Mouse (Mus musculus): ENCODE data around the gene Pros1. TPM values are rescaled to one million over a fixed set of nuclear protein-coding genes. Genes with fewer than 3 reads are reported as not detected.

The Pros1 gene
- polyA plus RNA-seq (2012; ENCODE audit: low replicate concordance), result 0.35 and 1.2 TPM in 2 replicates

DNA sequence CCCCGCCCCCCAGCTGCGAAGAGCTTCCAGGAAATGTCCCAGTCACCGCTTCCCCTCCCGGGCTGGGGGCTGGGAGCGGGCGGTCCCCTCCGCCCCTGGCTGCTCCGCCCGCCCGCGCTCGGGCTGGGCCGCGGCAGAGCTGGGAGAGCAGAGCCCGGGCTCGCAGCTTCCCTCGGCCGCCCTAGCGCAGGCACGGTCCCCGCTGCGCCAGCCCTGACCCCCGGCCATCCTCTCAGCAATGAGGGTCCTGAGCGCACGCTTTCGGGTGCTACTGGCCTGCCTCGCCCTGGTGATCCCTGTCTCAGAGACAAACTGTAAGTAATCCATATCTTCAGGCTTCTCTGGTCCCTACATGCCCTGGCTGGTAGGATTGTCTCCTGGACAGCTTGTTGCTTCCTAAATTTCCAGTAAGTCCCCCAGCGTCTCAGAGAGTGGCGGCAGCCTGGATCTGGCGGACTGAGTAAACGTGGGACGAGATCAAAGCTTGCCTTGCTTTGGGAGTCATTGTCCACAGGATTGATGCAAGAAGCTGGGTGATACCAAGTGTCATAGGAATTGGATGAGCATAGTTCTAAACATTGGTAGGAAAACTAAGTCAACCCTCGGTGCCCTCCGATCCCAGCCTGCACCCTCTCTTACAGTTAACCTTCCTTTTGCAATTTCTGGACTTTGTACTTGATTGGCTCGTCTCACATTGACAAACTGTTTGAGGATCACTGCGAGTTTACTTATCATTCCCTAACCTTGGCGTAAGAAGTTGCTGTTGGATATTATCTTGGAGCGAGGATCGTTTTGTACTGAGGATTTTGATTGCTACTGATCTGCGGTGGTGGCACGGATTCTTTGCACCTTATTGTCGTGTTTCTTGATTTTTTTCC lies at the start of gene Pros1:
Gene Pros1, plus strand, starts transcription at position 117 of the 878 bp plus-strand sequence.

DNA sequence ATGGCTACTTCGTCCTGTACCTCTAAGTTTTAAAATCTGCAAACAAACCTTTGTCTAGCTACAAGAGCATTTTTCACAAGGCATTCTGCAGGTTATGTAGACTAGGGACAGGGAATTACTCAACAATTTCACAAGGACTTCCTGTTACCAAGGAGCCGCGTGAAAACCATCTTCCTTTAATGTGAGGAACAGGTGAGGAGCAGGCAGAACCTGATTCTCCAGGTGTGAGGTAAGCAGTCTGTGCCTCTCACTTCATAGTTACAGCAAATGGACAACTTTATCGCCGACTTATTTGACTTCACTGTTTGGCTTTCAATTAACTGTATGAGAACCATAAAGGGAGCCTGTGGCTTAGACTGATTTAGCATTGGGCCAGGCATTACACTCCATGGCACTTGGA lies 39.6 kb upstream of the Pros1 start, which contains the start of gene Stx19:
Gene Stx19, plus strand, starts transcription at position 186 of the 400 bp plus-strand sequence.

DNA sequence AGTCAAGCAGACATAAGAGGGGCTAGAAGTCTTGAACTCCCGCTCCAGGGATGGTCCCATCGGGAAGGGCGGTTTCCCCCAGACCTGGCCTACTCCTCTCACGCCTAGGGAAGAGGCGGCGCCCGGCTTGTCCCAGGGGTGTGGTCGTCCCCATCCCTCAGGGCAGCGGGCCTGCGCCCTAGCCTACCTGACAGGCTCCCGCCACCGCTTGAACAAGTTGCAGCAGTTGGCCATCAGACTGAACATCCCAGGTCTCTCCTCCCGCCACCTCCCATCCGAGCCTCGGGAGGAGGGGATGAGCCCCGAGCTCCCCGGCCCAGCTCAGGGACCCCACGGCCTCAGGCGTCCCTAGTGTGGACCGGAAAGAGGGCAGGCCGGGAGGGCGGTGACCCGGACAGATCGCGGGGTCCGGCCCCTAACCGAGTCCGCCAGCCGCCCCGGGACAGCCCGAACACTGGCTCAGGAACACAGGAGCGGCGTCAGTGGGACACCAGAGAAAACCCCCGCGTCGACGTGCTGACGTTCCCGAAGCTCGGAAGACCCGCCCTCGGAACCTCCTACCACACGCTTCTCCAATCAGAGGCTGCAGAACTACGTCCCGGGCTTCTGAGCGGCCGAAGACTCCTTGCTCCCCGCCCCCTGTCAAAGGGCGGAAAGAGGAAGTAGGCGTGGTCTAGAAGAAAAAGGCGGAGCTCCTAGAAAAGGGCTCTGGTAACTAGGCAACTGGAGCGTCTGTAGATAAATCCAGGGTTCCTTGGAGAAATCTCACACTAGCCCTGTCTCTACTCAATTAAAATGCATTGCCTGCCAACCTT lies 7.4 kb upstream of the Pros1 start, which contains the start of gene Arl13b:
Gene Arl13b, minus strand, starts transcription at position 543 of the 815 bp plus-strand sequence.

Other genes starting within 250 kb of the Pros1 start
- gene Nsun3, start 67.5 kb upstream of the Pros1 start, polyA plus RNA-seq (2012; ENCODE audit: low replicate concordance), result 1.8 and 2.2 TPM in 2 replicates
- not detected in 2 replicates for gene Stx19, start 39.6 kb upstream of the Pros1 start, polyA plus RNA-seq (2012; ENCODE audit: low replicate concordance)
- gene Arl13b, start 7.3 kb upstream of the Pros1 start, polyA plus RNA-seq (2012; ENCODE audit: low replicate concordance), result 3.2 and 7.5 TPM in 2 replicates